Mouse (Mus musculus) midbrain, postnatal 0 days (tissue): ENCODE measurements around the gene Map3k13. TPM values are rescaled to one million over a fixed set of nuclear protein-coding genes. Genes with fewer than 3 reads are reported as not detected.

Experiments
- ATAC-seq: fragments of 200-750 bp; cut with Nextera tagmentation; 2 replicates; pipeline ENCODE4 v1.8.0; 2017; ENCODE audit warnings: moderate number of reproducible peaks, mild to moderate bottlenecking, moderate TSS enrichment, moderate library complexity; ENCODE audit not compliant: low FRiP score
- DNase-seq: peaks from one replicate; pipeline ENCODE4 v3.0.0-alpha.2; 2015; ENCODE audit warnings: low spot score
- H3K27ac ChIP-seq: fragments of 300-500 bp; sonication (generic); 2 replicates; pipeline ENCODE4 v1.5.1; 2014; ENCODE audit warnings: low read depth, mild to moderate bottlenecking, low read length, mixed read lengths
- H3K27me3 ChIP-seq: fragments of 300-500 bp; sonication (generic); 2 replicates; pipeline ENCODE4 v1.6.1; 2014; ENCODE audit warnings: low read length, control low read depth, mixed read lengths; ENCODE audit not compliant: insufficient read depth
- H3K36me3 ChIP-seq: fragments of 300-500 bp; sonication (generic); 2 replicates; pipeline ENCODE4 v1.6.1; 2014; ENCODE audit warnings: low read length, control low read depth, mixed read lengths; ENCODE audit not compliant: insufficient read depth
- H3K4me1 ChIP-seq: fragments of 300-500 bp; sonication (generic); 2 replicates; pipeline ENCODE4 v1.6.1; 2014; ENCODE audit warnings: mild to moderate bottlenecking, control low read depth, antibody characterized with exemption, low read length, mixed read lengths; ENCODE audit not compliant: insufficient read depth
- H3K4me2 ChIP-seq: fragments of 300-500 bp; sonication (generic); 2 replicates; pipeline ENCODE4 v1.6.1; 2014; ENCODE audit warnings: low read depth, mild to moderate bottlenecking, low read length, mixed read lengths; ENCODE audit not compliant: poor library complexity, severe bottlenecking
- H3K4me3 ChIP-seq: fragments of 300-500 bp; sonication (generic); 2 replicates; pipeline ENCODE4 v1.5.1; 2014; ENCODE audit warnings: low read depth, mild to moderate bottlenecking, low read length, moderate library complexity
- H3K9ac ChIP-seq: fragments of 300-500 bp; sonication (generic); replicated peaks from 2 replicates; pipeline ENCODE4 v1.6.1; 2014; ENCODE audit warnings: mild to moderate bottlenecking, low read length, moderate library complexity, mixed read lengths; ENCODE audit not compliant: poor library complexity, severe bottlenecking
- H3K9me3 ChIP-seq: fragments of 300-500 bp; sonication (generic); 2 replicates; pipeline ENCODE4 v1.6.1; 2016; ENCODE audit warnings: low read length, control low read depth
- CTCF ChIP-seq: IDR thresholded peaks from 2 replicates; pipeline ENCODE4 v1.5.1; 2016; ENCODE audit warnings: antibody characterized with exemption, mild to moderate bottlenecking
- WGBS: fragments of 180-500 bp; shearing (Covaris S2); extraction: QIAGEN DNeasy Blood & Tissue Kit; methylation state at CpG from one replicate; pipeline ENCODE4 v1.1.7; 2014; 5-methylcytosine and 5-hydroxymethylcytosine counted together
- polyA plus RNA-seq: library from polyadenylated mRNA; unstranded; fragments of >200 nt; fragmentation: Nextera tagmentation; extraction: Ambion mirVana; gene quantifications from 2 replicates; pipeline ENCODE4 v1.2.1, GENCODE M21; 2015
- total RNA-seq: library from RNA; depleted of rRNA; stranded (reverse); fragments of >200 nt; gene quantifications from 2 replicates; pipeline ENCODE4 v1.2.3, GENCODE M21; 2014; rRNA removed

Gene Map3k13
- total RNA-seq (11.5 and 12.1 TPM in 2 replicates), polyA plus RNA-seq (3.4 and 4.0 TPM in 2 replicates)

DNA sequence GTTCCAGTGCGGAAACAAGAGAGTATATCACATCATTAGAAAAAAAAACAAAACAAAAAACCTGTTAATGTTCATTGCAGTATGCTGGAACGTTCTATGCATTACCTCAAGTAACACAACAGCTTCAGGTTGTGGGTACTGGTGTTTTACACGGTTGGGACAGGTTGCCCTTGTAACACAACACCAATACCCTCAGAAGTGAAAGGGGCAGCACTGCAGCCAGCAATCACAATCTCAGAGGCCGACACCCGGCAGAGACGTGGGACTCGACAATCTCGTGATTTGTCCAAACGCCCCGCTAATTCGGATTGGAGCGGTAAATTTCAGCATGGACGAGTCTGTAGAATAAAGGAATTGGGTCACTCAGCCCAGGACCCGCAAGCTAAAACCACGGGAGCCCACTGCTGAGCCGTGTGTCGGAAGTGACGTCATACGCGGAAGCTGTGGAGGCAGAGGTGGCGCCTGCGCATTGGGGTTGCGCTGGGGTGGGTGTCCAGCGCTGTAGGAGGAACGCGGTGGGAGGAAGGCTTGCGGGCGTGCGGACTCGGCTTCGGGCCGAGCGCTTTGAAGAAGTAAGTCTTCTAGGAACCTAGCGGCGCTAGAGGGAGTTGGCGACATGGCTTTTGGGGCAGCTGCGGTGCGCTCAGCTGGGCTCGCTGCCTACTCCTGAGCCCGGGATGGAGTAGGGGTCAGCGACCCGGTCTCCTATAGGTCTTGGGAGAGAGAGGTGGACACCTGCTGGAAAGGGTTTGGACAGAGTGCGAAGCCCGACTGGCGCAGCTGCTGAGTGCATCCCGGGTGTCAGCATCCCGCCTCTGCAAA lies at the start of gene Map3k13:
Gene Map3k13, plus strand, starts transcription at position 472 of the 822 bp plus-strand sequence.
- no peaks in the 10 kb centered on the region for H3K9me3 ChIP-seq
- peak within 1 kb of the TSS; percentile 82 for H3K27ac ChIP-seq
- peak within 1 kb of the TSS; percentile 54 for H3K9ac ChIP-seq
- WGBS: 2% methylated on average over 47 of the region's 47 CpGs
- no peak; the same call in 1 of the 2 replicates for TF ChIP-seq CTCF
- ATAC-seq: peak; percentile 98
- peaks cover 4% of the 10 kb centered on the region; the same call in 1 of the 2 replicates for H3K4me1 ChIP-seq
- peak within 1 kb of the TSS; percentile 73 for H3K4me2 ChIP-seq
- peak within 1 kb of the TSS; percentile 75 for H3K4me3 ChIP-seq
- H3K36me3 ChIP-seq: no peaks in the 10 kb centered on the region
- H3K27me3 ChIP-seq: no peaks in the 10 kb centered on the region
- DNase-seq: peak; percentile 97

DNA sequence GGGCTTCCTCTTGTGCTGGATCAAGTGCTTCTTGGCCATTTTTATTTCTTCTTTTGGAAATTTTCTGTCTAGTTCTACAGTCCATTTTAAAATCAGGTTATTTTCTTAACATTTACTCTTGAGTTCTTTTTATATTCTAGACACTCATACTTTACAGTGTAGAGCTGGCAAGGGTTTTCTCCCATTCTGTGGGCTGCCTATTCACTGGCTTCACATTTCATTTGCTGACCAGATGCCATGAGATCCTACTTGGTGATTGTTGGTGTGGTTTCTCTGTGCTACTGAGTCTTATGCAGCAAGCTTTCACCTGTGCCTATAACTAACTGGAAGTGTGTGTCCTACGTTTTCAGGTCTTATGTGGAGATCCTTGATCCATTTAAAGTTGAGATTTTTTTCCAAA lies 35.7 kb upstream of the Map3k13 start:
- H3K4me2 ChIP-seq: no peak overlapping the region
- no peaks in the 10 kb centered on the region for H3K4me1 ChIP-seq
- H3K9me3 ChIP-seq: no peaks in the 10 kb centered on the region
- WGBS: 81% methylated on average over 1 of the region's 1 CpGs
- no peaks in the 10 kb centered on the region for H3K27me3 ChIP-seq
- DNase-seq: no peak
- no peak for TF ChIP-seq CTCF
- peaks cover 4% of the 10 kb centered on the region; the same call in 1 of the 2 replicates for H3K36me3 ChIP-seq
- no peak overlapping the region for H3K4me3 ChIP-seq
- no peak overlapping the region for H3K27ac ChIP-seq
- ATAC-seq: no peak
- no peak overlapping the region for H3K9ac ChIP-seq

DNA sequence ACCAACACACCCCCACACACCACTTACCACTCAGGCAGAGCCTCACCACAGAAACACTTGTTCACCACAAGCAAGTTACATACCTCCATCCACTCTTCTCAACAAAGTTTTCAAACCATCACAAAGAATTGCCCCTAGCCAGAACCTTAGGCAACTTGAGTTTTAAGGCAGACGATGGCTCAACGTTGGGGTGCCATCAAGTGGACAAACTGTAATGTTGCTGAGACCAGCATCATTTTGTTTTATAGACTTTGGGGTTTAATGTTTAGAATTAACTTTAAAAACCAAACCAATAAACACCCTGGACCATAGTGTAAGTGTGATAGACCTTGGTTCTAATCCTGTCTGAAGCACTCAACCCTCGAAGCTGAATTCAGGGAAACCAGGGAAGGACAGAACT lies 25.9 kb upstream of the Map3k13 start:
- 72% methylated on average over 3 of the region's 3 CpGs for WGBS
- no peaks in the 10 kb centered on the region for H3K4me1 ChIP-seq
- H3K27ac ChIP-seq: no peak overlapping the region
- DNase-seq (peak; percentile 23), ATAC-seq (no peak)
- H3K4me2 ChIP-seq: no peak overlapping the region
- no peak overlapping the region for H3K9ac ChIP-seq
- TF ChIP-seq CTCF: peak; percentile 56
- H3K9me3 ChIP-seq: no peaks in the 10 kb centered on the region
- no peaks in the 10 kb centered on the region for H3K27me3 ChIP-seq
- no peak overlapping the region for H3K4me3 ChIP-seq
- no peaks in the 10 kb centered on the region for H3K36me3 ChIP-seq

DNA sequence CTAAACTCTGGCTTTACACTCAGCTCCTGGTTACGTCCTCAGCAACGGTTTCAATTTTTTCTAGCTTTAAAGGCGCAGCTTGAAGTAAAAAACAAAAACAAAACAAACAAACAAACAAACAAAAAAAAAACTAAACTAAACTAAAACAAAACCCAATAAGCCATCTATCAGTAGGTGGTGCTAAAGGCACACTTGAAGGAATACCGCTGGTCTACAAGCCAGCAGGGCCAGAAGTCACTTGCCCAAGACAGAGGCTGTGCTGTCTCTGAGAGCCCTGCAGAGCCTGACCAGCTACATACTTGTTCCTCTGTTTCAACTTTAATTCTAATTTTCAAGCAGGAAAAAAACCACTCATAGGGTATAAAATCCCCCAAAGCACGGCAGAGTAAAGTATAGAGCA lies 24.5 kb upstream of the Map3k13 start:
- H3K4me2 ChIP-seq: no peak overlapping the region
- no peak overlapping the region for H3K4me3 ChIP-seq
- no peak overlapping the region for H3K9ac ChIP-seq
- DNase-seq: peak; percentile 58
- H3K27ac ChIP-seq: no peak overlapping the region
- no peaks in the 10 kb centered on the region for H3K4me1 ChIP-seq
- no peaks in the 10 kb centered on the region for H3K36me3 ChIP-seq
- no peaks in the 10 kb centered on the region for H3K27me3 ChIP-seq
- TF ChIP-seq CTCF: peak; percentile 63
- no peak for ATAC-seq
- WGBS: 80% methylated on average over 5 of the region's 5 CpGs
- H3K9me3 ChIP-seq: no peaks in the 10 kb centered on the region

DNA sequence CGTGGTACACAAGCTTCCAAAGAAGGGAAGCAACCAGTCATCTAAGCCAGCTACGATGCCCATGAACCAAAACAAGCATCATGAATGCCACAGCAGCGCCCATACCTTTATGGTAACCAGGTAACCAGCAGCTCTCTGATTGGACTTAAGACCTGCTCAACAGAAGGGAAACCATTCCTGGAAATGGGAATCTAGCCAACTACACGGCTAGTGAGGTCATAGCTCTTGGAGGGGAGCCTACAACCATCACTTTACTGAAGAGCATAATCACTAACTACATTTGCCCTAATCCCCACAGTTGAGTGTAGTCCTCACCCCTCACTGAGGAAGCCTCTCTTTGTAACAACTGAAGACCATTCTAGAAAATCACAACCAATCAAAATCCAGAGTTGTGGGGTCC lies 19.4 kb upstream of the Map3k13 start:
- Histone ChIP-seq H3K4me1 (no peaks in the 10 kb centered on the region), H3K27me3 (no peaks in the 10 kb centered on the region), H3K36me3 (no peaks in the 10 kb centered on the region), H3K9me3 (no peaks in the 10 kb centered on the region), H3K4me2 (no peak overlapping the region), H3K27ac (no peak overlapping the region), H3K9ac (no peak overlapping the region), H3K4me3 (no peak overlapping the region)
- ATAC-seq: no peak
- 84% methylated on average over 4 of the region's 4 CpGs for WGBS
- TF ChIP-seq CTCF: no peak
- DNase-seq: no peak

DNA sequence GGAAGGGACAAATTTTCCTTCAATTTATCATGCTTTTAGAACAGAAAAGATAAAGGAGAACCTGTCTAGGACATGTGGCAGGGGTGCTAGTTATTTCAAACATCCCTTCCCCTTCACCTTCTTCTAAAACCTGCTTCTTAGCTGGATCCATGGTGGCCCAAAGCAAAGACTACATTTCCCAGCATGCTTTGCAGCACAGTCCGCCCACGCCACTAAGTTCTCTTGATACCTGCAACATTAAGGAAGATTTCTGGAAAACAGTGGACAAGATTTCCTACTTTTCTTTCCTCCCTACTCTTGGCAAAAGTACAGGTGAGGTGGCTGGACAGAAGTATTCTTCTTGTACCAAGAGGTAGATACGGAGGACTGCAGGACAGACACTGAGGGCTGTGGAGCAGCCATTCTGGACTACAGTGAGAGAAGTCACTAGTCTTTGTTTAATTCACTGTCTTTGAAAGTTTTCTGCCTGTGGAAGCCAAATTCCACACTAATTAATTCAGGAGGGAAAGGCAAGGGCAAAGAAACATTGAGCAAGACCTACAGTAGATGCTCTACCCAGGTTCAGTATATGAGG lies 15.8 kb upstream of the Map3k13 start:
- Histone ChIP-seq H3K4me1 (no peaks in the 10 kb centered on the region), H3K9me3 (no peaks in the 10 kb centered on the region), H3K4me3 (peak overlapping the region; percentile 18; the same call in 1 of the 2 replicates), H3K9ac (no peak overlapping the region), H3K4me2 (peak overlapping the region; percentile 26; the same call in 1 of the 2 replicates), H3K27ac (no peak overlapping the region), H3K27me3 (no peaks in the 10 kb centered on the region), H3K36me3 (no peaks in the 10 kb centered on the region)
- WGBS: 51% methylated on average over 3 of the region's 3 CpGs
- TF ChIP-seq CTCF: no peak
- no peak for ATAC-seq
- peak; percentile 26 for DNase-seq
